Mouse (Mus musculus) CD4-positive helper T cell, adult 2 months (primary cell): ENCODE measurements around the gene Arhgef33.
"Not testable (repeated sequence)": the region's sequence is repeated elsewhere in the genome, so short reads cannot be mapped to it uniquely, and the experiment has no call there.

ENCODE experiments used
- DNase-seq: peaks from one replicate; pipeline ENCODE4 v3.0.0-alpha.2; 2012; ENCODE audit warnings: low read depth, missing footprints, low spot score

Arhgef33 gene

DNA sequence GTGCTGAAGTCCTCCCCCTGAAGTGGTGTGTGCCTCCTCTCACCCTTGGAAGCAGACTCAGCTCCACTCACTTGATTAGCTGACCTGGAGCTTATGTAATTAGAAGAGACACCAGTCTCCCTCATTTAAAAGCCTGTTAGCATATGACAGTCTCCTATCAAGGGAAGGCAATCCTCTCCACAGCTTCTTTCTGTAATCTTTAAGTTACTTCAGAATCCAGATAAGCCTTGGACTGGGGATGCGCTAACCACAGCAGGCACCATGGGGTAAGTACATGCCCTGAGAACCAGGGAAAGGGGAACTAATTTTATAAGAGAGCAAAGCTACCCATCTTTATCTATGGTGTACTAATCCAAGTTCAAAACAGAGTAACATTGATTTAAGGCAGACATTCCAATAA, at the start of gene Arhgef33:
Arhgef33 (plus strand) TSS at position 157 of the 400 bp plus-strand sequence.
- no peak for DNase-seq

DNA sequence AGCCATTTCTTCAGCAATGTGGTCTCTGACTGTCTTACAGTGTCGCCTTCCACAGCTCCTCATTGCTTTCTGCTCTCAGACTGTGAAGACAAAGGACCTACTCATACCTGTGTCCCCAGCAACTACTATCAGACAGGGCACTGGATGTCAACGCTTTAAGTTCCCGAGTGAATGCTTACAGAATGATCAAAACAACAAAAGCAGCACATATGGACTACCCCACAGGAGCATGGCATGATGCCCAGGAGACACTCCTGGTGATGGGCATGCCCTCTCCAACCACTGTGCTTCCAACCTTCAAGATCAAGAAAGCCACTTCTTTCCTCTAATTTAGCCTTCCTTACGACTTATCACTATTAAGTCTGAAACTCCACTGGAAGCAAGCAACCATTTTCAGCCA, 40.1 kb upstream of the Arhgef33 start:
- DNase-seq, result no peak

DNA sequence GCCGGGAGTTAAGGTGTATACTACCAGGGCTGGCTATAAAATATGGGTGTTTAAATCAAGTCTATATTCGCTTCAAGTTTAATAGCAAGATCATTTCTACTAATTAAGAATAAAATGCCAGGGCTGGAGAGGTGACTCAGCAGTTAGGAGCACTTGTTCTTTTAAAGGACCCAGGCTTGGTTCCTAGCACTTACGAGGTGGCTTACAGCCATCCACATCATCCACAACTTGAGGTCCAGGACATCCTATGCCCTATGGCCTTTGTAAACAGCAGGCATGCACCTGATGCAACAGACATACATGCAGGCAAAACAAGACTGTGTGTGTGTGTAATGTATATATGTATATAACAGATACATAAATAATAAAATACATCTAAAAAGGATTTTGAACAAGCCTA, 39.1 kb upstream of the Arhgef33 start:
- no peak for DNase-seq

DNA sequence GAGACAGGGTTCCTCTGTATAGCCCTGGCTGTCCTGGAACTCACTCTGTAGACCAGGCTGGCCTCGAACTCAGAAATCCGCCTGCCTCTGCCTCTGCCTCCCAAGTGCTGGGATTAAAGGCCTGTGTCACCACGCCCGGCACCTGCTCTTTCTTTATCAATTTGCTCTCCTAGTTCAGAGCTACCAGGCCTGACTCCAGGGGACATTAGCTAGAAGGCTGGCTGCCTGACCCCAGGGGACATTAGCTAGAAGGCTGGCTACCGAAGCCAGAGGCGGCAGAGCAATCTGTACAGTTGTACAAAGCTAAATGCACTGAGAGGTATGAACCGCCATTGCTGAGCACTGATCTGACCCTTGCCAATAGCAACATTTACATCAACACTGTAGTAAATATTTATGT, 36.6 kb upstream of the Arhgef33 start:
- not testable (repeated sequence) for DNase-seq

DNA sequence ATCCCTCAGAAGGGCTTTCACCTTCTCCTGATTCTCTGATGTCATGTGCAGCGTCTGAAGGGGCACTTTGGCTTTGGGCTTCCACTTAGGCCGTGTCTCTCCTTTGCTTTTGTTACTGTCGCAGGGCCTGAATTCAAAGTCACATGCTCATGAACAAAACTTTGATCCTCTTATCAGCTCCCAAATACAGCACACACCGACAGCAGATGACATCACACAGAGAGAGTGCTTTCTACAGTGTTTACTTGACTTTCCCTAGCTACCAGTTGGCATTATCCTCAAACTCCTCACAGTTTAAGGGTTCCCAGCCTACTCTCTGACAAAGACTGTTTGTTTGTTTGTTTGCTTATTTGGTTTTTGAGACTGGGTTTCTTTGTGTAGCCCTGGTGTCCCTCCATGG, 29.0 kb upstream of the Arhgef33 start:
- no peak for DNase-seq

GRCm38 (mm10) chr17:80279340-80280070, 27.7 kb upstream of the Arhgef33 start:
- DNase-seq, result no peak

- no peak for DNase-seq
Measured at GRCm38 (mm10) chr17:80284446-80284845, 22.8 kb upstream of the Arhgef33 start.

GRCm38 (mm10) chr17:80288012-80288411, 19.2 kb upstream of the Arhgef33 start:
- no peak for DNase-seq

- DNase-seq, result no peak
Measured at GRCm38 (mm10) chr17:80289280-80290073, 17.7 kb upstream of the Arhgef33 start.

GRCm38 (mm10) chr17:80290074-80290657, 17.0 kb upstream of the Arhgef33 start, which contains the start of the genes Morn2 and Dhx57:
Gene Morn2, plus strand, starts transcription at chr17:80290203.
Gene Dhx57, minus strand, starts transcription at chr17:80290476.
- DNase-seq, result peak; percentile 94

- peak; percentile 69 for DNase-seq
Measured at GRCm38 (mm10) chr17:80291148-80291547, 16.1 kb upstream of the Arhgef33 start.

- peak; percentile 25 for DNase-seq
Measured at GRCm38 (mm10) chr17:80295258-80295657, 11.9 kb upstream of the Arhgef33 start.

DNA sequence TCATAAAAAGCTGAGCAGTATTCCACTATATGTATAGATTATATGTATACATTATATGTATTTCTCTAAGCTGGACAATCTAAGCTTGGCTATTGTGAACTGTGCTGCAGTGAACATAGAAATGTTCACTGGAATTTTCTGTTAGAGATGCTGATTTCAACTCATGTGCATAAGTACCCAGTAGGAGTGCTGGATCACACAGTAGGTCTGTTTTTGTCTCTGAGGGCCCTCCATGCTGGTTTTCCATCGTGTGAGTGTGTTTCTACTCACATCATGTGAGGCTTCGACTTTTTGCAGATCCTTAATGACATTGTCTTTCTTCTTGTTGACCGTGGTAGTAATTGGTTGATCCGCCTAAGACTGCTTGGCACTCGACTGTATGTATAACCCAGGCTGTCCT, 8.4 kb upstream of the Arhgef33 start:
- no peak for DNase-seq

GRCm38 (mm10) chr17:80311761-80312160, 4.6 kb downstream of the Arhgef33 start:
- no peak for DNase-seq

DNA sequence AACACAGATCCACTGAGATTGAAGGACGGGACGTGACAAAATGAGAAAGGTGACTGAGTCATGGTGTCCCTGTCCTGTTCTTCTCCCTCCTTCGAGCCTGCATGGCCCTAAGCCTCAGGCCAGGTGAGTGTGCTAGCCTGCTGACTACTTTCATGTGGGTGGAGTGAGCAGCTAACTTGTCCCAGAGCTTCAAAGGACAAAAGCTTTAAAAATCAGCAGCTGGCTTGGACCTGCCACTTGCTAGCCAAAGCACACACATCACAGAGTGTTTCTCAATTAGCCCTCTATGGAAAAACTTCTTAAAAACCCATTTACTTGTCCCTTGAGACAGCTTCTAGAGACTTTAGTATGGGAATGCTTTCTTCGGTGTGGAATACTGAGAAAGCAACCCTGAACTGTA, 5.2 kb downstream of the Arhgef33 start:
- no peak for DNase-seq

DNA sequence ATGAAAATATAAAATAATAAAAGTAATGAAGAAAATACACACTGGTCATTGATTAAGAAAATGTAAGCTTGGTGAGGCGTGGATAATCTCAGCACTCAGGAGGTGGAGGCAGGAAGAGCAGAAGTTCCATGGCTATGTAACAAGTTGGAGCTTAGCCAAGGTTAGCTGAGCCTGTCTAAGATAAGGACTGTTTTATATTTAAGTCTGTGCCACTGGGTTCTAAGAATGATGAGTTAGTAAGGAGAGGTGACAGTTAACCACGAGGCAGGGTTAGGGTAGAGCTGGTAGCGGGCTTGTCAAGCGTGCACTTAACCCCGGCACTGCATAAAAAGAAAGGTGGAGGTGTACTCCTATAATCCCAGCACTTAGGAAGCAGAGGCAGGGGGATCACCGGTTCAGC, 15.0 kb downstream of the Arhgef33 start:
- DNase-seq, result no peak

- DNase-seq, result peak; percentile 14
Measured at GRCm38 (mm10) chr17:80323015-80323414, 15.8 kb downstream of the Arhgef33 start.

DNA sequence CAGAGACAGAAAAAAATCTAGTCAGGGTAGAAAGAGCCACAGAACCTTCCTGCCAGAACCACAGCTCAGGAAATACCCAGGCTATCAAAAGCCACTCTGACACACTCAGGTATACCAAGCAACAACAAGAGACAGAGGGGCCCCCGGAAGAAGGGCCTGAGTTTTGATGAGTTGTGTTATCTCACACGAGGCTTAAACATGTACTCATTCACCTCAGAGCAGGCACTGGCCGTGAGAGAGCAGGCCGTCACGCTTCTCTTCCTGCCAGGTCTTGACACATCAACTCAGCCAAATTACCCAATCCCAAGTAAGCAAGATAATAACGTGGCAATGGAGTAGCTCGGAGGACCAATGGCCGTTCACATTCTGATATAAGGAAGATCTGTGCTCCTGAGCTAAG, 16.5 kb downstream of the Arhgef33 start:
- peak; percentile 84 for DNase-seq

DNA sequence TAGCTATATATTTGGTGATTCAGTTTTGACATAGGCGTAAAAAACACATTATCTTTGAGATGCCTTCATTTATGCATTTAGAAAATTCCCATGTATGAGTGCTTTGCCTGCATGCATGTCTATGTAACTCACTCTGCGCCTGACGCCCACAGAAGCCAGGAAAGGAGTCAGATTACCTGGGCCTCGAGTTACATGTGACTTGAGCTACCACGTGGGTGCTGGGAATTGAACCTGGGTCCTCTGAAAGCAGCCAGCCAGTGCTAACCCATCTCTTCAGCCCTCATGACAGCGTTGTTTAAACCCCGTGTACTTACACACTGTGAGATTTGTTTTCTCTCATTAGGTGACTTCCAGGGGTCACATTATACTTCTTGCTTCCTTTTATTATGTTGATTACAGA, 17.3 kb downstream of the Arhgef33 start:
- no peak for DNase-seq

DNA sequence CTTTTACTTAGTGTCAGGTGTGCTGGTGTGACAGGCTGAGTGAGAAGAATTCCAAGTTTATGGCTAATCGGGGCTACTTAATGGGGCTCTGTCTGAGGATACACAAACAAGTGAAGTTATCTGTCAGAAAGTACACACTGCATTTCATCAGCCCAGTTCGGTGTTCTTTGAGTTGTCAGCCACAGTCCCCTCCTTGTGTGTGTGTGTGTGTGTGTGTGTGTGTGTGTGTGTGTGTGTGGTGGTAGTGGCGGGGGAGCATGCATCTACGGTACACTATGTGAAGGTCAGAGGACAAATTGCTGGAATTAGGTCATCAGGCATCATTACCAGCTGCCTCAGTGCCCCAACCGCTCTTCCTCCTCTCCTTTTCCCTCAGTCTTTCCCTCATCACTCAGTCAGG, 18.2 kb downstream of the Arhgef33 start:
- no peak for DNase-seq

DNA sequence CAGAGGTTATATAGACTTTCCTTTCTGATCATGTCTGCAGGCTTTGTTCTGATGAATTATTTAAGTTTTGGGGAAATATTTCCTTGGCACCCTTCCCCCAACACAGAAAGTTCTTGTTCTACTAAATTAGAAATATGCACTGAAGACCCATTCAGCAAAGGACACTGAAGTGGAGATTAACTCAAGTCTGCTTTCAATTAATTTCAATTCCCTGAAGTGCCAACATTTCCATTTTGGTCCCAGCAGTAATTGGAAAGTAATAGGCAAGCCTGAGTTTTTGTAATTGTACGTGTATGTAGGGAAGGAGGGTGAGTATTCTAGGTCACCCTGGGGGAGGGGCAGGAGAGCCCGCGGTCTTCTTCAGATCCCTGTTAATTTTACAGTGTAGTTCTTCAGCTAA, 19.2 kb downstream of the Arhgef33 start:
- DNase-seq, result no peak

DNA sequence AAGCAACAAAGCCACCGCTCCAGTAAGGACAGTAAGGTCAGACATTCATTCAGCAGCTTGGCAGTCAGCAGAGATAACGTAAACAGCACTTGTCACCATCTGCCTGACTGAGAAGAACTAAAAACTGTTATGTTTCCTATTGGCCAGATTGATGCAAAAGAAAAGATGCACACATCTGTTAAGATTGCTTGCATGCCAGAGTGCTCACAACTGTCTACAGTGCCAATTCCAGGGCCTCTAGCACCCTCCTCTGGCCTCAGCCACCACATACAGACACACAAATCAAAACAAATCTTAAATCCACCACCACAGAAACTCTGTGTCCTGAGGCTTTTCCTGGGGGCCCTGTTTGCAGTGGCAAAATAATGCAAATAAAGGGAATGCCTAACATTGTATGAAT, 25.2 kb downstream of the Arhgef33 start:
- DNase-seq, result peak; percentile 54
